Mouse (Mus musculus) gastrocnemius, postnatal 25 days (tissue): ENCODE measurements around the gene Unc80. TPM values are rescaled to one million over a fixed set of nuclear protein-coding genes. Genes with fewer than 3 reads are reported as not detected.

ENCODE experiments used
- DNase-seq: peaks from one replicate; pipeline ENCODE4 v3.0.0; 2022
- long read RNA-seq, 2 experiments: library from polyadenylated mRNA; stranded (forward); transcript quantifications; one replicate each; pipeline ENCODE4 v2.0.0; 2021
- total RNA-seq, 2 experiments: library from RNA; stranded (reverse); gene quantifications; 1 replicate in 1 of 2; 2 replicates in 1 of 2; pipeline ENCODE4 v1.2.3; 2021

Unc80 gene
- total RNA-seq = under 1 TPM; 0.05 to 0.13 TPM
- long read RNA-seq, experiment 1 = 0 reads
- long read RNA-seq, experiment 2 = 0 reads

DNA sequence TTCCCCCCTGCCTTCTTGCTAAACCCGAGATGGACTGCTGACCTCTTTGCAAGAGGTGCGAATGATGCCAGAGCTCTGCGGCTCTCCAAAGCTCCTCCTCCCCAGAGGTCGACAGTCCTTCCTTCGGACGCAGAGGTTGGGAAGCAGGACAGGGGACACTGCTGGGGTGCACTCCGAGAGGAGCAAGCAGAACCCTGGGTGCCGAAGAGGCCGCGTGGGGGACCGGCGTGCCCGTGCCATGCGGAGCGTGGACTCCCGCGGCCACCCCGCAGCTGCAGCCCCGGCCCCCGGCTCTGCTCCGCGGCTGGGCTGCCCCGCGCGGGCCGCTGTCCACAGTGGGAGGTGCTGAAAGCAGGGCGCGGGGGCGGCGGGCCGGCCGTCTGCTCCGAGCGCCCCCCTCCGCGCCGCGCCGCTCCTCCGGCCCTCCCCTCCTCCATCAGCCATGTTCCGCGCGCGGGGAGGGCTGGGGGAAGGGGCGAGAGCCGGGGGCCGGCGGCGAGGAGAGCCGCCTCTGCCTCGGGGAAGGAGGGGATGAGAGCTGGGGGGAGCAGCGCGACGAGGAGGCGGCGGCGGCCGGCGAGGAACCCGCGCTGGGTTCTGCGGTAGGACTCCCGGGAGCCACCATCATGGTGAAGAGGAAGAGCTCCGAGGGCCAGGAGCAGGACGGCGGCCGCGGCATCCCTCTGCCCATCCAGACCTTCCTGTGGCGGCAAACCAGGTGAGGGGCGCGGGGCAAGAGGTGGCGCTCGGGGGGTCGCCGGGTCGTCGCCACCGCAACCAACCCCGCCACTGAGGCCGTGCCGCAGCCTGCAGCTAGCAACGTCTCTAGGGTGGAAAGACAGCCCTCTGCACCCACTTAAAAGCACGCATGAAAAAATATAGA is at the start of gene Unc80:
Gene Unc80 (plus strand): TSS at position 547 of the 883 bp plus-strand sequence.
- DNase-seq = peak; percentile 25

DNA sequence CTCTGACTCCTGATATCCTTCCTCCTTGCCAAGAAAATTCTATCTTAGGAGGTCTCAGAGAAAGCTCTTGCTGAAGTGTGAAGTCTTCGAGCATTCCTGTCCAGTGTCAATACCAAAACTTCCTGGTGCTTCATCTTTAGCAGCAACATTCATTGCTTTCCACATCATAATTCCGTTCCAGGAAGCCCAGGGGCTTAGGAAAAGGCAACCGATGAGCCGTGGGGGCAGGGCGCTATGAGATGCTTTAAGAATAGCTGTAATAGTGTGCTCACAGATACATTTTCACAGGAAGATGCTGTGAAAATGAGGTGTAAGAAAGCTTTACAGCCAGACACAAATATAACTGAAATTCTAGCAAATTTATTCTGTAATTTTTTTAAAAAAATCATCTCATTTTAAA is 42.1 kb upstream of the Unc80 start:
- no peak for DNase-seq

DNA sequence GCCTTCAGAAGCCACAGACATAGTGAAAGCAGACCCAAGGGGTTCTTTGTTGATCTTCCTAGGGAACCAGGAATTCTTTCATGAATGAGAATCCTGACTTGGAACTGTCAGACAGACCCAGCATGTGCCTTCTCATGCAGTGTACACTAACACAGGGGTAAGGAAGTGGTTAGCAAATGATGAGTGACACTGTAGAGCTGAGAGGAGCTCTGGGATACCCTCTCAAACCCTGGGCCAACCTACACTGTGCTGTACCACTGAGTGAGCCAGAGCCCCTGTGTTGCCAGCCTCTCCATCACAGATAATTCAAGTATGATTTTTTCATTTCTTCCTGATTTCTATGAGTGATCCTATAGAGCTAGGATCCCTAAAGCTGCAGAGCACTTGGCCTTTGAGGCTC is 37.2 kb upstream of the Unc80 start:
- DNase-seq = no peak

DNA sequence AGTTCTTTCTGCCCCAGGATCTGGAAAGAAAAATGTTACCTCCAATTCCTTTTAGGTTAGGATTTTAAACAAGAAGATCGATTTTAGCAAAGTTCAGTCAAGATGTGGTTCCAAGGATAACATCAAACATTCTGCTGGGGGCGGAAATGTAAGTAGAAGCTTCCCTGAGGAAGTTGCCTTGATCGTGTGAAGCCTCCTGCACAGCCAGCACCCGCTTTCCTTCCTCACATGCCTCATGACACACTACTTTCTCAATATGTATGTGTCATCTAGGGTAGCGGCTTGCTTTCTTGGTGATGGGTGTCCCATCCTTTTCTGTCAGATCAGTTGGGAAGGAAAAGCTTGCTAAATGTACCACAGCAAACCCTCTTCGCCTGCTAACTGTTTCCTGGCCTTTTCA is 36.7 kb upstream of the Unc80 start:
- no peak for DNase-seq

DNA sequence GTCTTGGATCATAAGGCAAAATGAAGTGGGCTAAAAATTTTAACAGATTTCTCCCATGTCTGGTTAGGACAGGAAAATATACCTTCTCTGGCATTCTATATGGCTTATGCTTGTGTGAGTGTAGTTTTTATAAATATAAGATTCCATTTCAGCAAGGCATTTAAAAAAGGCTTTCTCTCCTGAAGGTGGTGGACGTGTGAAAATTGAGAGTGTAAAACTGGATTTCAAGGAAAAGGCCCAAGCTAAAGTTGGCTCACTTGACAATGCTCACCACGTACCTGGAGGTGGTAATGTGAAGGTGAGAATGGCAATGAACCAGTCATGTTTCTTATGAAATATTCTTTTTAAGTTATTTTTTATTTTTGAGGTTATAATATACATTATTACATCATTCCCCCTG is 30.1 kb upstream of the Unc80 start:
- DNase-seq = no peak

DNA sequence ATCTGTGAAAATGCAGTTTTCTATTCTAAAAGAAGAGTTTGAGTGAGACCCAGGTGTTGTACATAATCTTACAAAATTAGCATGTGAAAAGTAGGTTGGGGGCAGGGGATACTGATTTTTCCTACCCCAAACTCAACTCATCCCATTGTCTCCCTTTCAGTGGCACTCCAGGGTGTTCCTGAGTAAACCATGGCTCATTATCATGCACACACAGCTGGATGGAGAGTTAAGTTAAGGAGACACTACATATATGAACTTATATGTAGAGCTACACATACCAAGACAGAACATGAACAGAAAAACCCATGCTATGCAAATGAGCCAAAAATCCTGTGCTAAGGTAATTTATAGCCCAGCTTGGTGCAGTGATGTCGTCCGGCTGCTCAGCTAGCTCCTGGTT is 25.2 kb upstream of the Unc80 start:
- no peak for DNase-seq

DNA sequence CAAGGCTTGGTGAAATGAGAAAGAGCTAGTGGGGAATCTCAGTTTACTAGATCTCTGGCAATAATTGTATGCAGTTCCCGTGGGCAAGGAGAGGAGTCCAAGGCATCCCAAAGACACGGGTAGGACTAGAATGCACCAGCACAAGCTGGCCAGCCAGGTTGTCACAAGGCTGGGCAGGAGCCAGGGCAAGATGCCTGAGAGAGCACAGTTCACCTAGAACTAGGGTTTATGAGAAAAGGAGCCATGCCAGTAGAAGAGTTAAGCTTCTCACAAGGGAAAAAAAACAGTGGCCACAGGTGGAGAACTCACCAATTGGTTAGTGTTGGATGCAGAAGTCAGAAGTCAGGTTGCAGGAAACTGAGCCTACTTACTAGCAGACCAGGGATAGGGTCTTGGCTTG is 18.7 kb upstream of the Unc80 start:
- DNase-seq = no peak

DNA sequence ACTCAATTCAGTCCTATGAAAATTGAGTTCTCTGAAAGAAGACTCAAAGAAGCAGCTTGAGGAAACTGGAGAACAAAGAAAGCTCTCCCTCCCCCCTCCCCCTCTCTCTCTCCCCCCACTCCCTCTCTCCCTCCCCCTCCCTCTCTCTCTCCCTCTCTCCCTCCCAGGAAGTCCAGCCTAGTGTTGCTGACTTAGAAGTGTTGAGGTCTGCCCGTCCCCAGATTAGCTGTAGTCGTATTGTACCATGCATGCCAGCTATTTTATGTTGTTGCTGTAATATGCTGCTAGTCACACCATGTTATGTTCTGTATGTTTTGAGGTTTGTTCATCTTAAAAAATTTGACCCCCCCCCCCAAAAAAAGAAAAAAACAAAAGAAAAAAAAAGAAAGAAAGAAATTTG is 11.6 kb upstream of the Unc80 start:
- DNase-seq = no peak

DNA sequence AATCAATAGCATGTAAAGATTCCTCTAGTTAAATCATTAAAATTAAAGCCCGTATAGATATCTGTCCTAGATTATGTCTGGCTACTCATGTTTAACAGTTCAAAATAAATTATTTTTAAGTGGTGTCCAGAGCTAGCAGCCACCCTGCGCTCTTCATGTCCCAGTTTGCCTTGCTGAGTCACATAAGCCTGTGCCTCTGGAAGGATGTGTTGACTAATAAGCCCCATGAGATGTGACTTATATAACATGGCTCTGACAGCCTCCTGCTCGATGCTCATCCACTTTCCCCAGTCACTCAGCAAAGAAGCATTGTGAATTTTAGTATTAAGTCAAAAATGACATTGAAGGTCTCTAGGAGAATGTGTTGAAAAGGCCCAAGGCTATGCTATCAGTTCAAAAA is 10.4 kb upstream of the Unc80 start:
- DNase-seq = no peak

DNA sequence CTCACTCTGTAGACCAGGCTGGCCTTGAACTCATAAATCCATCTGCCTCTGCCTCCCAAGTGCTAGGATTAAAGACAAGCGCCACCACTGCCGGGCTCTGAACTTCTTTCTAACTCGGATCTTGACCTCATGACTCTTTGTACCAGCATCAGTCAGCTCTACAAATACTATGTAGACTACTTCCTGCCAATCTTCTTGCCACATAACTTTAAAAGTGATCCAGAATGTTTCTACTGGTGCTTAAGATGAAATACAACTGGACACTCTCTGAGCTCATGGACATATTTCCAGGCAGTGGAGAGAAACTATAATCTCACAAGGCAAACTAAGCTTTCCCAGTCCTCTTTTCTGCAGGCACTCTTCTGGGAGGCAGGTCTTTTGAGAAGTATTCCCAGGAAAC is 8.8 kb upstream of the Unc80 start:
- no peak for DNase-seq

DNA sequence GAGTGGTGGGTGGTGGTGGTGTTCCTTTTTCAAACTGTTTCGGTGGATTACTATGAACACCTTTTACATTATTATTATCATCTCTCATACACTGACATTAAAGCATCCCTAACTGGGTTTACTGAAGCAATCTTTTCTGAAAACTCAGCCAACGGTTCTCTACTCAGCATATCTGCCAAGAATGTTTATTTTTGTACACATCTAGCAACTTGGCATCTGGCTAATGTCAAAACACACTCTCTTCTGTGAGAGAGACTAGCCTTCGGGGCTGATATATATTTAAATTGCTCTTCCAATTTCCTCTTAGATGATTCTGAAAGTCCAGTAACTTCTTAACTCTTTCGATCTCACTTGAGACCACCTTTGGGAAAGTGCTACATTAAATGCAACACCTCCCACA is 7.3 kb upstream of the Unc80 start:
- no peak for DNase-seq

DNA sequence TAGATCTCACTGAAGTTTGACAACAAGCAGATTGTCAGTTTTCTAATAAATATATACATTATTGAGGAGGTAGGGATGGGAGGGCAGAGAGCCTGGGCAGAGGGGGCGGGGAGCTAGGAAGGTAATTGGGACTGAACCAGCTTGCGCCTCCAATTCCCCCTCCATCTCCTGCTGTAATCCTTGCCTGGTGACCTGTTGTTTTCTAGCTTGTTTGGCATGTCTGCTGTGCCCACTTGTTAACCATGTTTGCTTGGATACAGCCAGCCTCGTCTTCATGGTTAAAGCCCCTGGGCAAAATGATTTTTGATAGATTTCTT is 495 bp downstream of the Unc80 start:
- no peak for DNase-seq

DNA sequence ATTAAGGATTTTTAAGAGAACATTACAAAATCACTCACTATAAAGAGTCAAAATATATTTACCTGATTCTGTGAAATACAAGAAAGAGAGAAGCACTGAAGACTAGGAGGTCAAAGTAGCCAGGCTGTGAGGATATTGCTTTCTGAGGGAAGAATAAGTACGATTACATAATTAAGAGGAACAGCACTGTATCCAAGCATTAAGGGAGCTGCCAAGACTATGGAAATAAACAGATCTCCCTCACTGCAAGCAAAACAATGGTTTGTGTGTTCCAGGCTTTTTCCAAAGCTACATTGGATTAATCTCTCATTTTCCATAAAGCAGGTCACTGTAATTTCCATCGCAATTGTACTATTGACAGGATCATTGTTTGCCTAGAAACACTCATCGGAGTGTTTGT is 14.6 kb downstream of the Unc80 start:
- no peak for DNase-seq

DNA sequence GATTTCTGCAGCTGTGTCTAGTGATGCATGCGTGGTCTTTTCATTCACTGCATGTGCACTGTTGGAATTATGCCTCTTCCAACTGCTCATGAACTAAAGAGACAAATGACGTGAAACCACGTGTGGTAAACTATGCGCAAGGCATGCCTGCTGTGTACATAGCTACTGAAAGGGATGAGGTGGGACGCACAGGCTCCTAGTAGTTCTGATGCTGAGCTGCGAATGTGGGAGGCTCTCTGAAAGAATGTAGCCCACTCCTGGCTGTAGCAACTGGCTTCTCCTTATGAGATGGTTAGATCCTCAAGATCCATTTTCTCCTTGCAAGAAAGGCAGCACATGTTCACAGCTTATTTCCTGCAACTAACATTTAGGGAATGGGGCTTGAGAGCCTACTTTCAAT is 24.9 kb downstream of the Unc80 start:
- no peak for DNase-seq

DNA sequence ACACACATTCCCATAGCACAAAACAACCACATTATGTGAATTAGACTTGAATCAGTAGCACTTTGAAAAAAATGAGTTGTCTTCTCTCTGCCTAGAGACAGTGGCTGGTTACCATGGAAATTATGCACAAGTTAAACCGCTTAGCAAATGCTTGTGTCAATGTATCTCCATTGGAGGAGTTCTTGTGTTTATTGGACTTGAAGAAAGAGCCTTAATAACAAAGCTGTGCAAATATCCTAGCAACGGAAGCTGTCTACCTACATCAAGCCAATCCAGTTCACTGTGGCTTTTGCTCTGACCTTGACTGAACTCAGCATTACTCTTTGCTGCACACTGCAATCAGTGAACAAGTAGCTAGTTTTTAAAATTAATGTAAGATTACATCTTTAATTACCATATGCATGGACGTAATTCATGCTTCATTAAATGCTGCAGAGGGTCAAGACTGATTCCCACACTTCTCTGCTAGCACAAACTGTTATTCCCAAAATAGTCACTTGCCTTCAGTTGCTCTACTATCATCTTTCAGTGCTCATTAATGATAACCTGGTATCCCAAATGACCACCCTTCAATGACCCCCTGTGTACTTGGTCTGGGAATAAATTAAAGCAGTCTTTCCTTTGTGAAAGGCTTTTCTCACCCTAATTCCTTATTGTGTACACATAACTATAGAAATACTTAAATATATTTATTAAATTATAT is 27.3 kb downstream of the Unc80 start:
- no peak for DNase-seq

DNA sequence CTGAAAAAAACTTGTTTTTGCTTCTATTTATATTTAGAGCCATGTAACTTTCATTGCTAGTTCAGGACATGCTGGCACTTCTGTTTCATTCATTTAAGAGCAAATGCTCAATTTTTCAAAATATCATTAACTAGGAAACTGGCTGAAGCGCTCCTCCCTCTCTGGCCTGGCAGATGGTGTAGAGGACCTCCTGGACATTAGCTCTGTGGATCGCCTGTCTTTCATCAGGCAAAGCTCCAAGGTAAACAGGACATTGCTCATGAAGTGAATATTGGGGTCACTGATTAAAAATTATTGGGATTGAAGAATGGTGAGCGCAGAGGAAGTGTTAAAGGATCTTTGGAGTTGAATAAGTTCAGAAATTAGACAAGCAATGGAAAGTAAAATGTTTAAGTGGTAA is 82.6 kb downstream of the Unc80 start:
- DNase-seq = no peak

DNA sequence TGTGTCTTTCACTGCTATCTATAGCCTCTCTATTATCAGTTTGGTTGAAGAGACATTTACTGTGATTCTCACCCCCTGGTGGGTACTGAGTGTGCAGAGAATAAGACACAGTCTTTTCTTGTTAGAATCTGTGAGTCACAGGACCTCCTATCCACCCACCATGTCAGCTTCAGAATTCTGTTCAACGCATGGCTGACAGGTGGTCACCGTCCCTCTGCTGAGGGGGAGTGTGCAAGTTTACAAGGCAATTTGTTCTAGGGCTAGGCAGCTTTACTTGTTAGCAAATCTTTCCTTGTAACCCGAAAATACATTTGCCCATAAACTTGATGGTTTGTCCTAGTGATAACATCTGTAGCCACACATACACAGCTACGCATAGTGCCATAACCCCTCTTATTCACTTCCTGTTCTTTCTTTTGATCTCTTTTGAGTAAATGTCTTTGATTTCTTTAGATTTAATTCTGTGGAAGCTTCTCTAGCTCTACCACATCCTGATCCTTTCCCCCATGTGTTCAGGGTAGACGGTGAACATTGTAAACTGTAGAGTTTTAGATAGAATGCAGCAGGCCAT is 84.3 kb downstream of the Unc80 start:
- no peak for DNase-seq

DNA sequence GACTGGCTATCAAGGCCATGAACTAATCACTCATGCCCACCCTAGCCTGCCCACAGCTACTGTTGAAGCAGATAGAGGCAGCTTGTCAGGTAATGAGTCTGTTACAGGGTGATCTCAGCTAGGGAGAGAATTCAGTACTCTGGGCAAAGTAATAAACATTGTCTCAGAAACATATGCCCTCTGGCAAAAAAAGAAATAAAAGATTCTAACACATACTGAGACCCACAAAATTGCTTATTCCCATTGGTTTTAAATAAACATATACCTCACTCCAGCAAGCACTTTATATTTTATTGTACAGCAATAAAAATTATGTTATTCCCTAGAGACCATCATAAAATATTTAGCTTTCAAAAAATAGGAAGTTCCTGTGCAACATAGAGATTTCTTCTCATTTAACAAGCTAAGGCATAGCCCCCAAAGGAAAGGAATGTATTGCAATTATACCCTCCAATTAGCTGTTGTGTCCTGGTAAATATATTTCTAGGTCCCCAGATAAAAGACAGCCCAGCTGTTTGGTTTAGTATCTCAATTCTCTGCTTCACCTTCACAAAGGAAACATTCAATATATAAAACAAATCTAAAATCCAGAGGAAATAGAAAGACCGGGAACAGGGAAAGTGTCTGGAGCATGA is 93.6 kb downstream of the Unc80 start:
- DNase-seq = no peak

DNA sequence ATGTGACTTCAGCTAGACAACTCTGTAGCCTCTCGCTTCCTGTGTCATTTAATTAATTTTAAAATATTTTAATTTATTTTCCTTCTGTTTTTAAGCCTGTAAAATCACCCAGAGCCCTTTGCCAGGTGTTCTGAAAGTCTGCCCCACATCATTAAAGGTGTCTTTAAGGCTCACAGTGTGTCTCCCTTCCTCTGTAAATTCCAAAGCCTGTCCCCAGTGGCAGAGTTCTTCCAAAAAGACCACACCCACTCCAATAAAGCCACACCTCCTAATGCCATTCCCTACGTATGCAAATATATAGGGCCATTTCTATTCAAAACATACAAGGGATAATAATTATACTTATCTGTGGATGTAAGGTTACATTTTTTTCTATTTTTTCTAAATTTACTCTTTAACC is 94.2 kb downstream of the Unc80 start:
- no peak for DNase-seq

DNA sequence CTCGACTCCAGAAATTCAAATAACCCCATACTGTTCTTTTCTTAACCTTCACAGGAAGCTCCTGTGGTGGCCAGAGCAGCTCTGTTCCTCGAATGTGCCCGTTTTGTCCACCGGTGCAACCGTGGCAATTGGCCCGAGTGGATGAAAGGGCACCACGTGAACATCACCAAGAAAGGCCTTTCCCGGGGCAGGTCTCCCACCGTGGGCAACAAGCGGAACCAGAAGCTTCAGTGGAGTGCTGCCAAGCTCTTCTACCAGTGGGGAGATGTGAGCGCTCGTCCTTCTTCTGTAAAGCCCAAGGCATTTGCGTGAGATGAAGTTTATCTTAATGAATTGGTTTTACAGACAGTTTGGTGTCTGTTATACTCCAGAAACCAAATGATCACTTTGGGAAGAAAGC is 101.6 kb downstream of the Unc80 start:
- DNase-seq = no peak

DNA sequence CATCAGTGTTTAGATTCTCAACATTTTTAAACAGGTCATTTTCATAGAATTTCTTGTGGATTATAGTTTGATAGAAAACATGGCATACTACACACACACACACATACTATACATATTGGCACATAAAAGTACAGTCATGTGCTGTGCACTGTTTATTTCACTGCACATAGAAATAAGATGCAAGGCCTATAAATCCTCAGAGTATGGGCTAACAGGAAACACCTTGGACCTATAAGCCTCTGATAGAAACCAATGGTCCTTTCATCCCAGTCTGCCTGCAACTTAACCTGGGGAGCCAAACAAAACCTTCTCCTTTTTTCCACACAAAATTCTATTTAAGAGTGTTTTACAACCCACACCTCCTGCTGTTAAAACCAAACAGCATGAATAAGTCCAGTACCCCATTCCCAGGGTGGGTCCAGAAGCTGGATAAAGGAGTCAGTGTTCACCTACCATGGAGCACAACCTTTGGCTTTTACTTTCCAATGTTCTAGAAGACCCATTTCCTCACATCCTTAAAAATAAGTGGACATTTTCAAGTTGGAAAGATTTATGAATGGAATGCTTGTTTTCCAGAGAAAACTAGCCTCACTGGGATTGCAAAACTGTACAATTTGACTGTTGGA is 129.1 kb downstream of the Unc80 start:
- DNase-seq = no peak

DNA sequence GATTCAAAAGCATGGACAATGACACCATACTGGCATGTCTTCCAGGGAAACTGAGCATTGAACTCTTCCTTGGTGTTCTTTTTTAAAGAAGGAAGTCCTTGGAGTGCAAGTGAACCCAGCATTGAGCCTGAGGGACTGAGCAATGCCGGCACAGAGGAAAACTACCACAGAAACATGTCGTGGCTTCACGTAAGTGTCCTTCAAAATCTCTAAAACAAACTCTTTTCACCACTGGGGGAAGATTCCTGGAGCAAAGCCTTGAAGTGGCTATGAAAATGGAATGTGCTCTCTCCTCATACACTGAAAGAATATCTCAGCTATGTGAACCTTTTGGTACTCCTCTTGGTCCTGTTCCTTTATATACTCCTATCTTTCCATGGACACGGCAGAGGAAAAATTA is 140.1 kb downstream of the Unc80 start:
- DNase-seq = no peak

DNA sequence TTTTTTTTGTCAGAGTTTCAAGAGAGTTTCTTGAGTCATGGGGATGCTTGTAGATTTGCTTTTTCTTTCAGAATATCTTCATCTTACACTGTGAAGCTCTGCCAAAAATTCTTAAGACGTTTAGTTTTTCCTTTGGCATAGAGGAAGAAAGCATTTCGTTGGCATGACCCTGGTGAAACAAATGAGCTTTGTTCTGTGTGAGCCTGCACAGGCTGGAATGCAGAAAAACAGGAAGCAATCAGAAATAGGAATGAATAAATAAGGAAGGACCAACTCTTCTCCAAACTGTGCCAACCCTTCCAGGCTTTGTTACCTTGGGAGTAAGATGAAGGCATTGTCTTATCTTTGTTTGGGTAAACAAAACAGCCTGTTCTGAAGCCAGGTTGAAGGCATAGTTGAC is 149.0 kb downstream of the Unc80 start:
- DNase-seq = no peak
